Mouse (Mus musculus) heart, postnatal 4 days (tissue): Measurements from ENCODE around the gene Focad. TPM values are rescaled to one million over a fixed set of nuclear protein-coding genes. Genes with fewer than 3 reads are reported as not detected.
A peak's percentile ranks its signal among the peaks of the same experiment; 100 is the strongest.
"Not testable (repeated sequence)": the region's sequence is repeated elsewhere in the genome, so short reads cannot be mapped to it uniquely, and the experiment has no call there.

Source experiments
- DNase-seq: peaks from one replicate; pipeline ENCODE4 v3.0.0; 2021
- total RNA-seq, 2 experiments: library from RNA; stranded (reverse); gene quantifications; 2 replicates each; pipeline ENCODE4 v1.2.3; 2021

Focad gene
- total RNA-seq, 2 experiments from 2014 or later, result 15.0 to 18.3 TPM

- no peak for DNase-seq
Observed at GRCm38 (mm10) chr4:88308342-88309116, 214.1 kb downstream of the Focad start.

- DNase-seq, result peak; percentile 43
Observed at GRCm38 (mm10) chr4:88309676-88310075, 215.2 kb downstream of the Focad start.

DNA sequence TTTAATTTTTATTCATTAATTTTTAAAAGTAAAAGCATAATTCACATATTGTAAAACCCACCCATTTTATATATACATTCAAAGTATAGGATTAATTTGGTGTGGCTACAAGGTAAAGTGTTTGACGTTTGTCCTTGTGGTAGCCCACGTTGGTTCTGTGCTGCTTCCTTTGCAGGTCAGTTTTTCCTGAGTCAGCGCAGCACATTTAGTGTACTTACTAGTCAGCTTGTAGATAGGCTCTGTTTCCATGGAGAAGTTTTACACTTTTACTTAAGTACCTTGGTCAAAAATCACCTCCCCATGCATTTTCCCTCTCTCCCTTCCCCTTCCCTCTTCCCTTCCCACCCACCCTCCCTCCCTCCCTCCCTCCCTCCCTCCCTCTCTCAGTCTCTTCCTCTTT is 220.5 kb downstream of the Focad start:
- no peak for DNase-seq

GRCm38 (mm10) chr4:88320067-88320466 is 225.6 kb downstream of the Focad start:
- DNase-seq, result no peak

- no peak for DNase-seq
Observed at GRCm38 (mm10) chr4:88325392-88325791, 231.0 kb downstream of the Focad start.

- DNase-seq, result no peak
Observed at GRCm38 (mm10) chr4:88334533-88334932, 240.1 kb downstream of the Focad start.

GRCm38 (mm10) chr4:88336753-88337152 is 242.3 kb downstream of the Focad start:
- no peak for DNase-seq

GRCm38 (mm10) chr4:88337365-88337764 is 242.9 kb downstream of the Focad start:
- no peak for DNase-seq

- DNase-seq, result no peak
Observed at GRCm38 (mm10) chr4:88338130-88338529, 243.7 kb downstream of the Focad start.

DNA sequence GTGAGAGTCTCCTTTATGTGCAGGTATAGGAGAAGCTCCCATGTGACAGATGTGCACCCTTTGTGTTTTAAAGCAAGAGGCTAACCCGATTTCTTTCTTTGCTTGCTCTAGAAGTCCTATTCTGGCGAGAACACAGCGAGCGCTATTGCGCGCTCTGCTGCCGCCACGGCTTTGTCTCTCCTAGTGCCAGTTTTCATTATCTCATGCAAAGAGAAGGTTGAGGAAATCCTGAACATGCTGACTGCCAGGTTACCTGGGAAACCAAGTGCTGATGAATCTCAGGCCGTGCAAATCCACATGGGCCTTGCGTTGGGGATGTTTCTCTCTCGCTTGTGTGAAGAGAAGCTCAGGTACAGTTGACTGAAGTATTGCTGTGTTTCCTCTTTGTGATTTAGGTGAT is 250.0 kb downstream of the Focad start:
- DNase-seq, result no peak

GRCm38 (mm10) chr4:88345065-88345464 is 250.6 kb downstream of the Focad start:
- no peak for DNase-seq

- DNase-seq, result no peak
Observed at GRCm38 (mm10) chr4:88345938-88346337, 251.5 kb downstream of the Focad start.

DNA sequence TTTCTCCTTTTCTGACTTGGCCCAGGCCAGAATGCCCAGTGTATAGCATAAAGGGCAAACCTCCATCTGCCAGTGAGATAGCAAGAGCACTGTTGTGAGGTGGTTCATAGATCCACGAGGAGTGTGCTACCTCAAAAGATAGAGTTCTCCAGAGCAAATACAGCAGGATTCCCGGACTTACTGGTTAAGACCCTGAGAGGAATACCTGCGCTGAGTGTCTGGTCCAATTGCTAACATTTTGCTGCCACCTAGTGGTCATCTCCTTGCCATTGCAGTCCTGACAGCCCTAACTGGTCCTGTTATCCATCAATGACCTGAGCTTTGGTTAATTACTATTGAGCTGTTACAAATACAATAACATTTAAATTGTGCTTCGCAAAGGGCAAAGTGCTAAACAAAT is 256.5 kb downstream of the Focad start:
- peak; percentile 64 for DNase-seq

DNA sequence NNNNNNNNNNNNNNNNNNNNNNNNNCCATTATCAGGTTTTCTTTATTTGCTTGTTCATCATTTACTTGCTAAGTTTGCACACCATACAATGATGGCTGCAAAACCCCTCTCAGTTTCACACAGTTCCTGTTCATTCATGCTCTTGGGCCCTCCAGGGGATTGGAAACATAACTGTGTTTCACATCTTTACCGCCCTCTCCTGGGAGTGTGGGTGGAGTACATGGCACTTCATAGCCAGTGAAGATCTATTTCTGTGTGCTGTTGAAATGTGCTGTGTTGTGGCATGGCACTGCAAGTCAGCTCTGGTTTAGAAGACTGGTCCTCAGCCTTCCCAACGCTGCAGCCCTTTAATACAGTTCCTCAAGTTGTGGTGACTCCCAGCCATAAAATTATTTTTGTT is 262.2 kb downstream of the Focad start:
- peak; percentile 34 for DNase-seq

GRCm38 (mm10) chr4:88357431-88357830 is 263.0 kb downstream of the Focad start:
- DNase-seq, result no peak

GRCm38 (mm10) chr4:88369951-88370350 is 275.5 kb downstream of the Focad start:
- no peak for DNase-seq

GRCm38 (mm10) chr4:88370819-88371218 is 276.4 kb downstream of the Focad start:
- DNase-seq, result no peak

- no peak for DNase-seq
Observed at GRCm38 (mm10) chr4:88372293-88373224, 278.1 kb downstream of the Focad start.

- no peak for DNase-seq
Observed at GRCm38 (mm10) chr4:88390036-88390435, 295.6 kb downstream of the Focad start.

- not testable (repeated sequence) for DNase-seq
Observed at GRCm38 (mm10) chr4:88390596-88390995, 296.2 kb downstream of the Focad start.

DNA sequence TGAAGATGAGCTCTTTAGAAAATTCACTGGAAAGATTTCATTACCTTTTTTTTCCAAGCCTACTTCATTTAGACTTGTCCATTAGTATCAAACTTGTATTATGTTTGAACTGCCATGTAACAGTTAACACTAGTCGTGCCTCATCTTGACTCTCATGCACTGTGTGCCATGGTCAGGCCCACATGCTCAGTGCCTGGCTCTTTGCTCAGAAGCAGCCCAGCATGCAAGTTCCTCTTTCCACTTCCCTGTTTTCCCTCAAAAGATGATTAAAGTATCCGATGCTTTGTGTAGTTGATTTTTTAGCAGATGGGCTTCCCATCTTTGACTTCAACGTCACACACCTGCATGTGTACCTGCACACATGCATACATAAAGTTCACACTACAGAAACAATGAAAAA is 301.3 kb downstream of the Focad start:
- no peak for DNase-seq

GRCm38 (mm10) chr4:88396995-88397521 is 302.6 kb downstream of the Focad start:
- no peak for DNase-seq

- DNase-seq, result no peak
Observed at GRCm38 (mm10) chr4:88400302-88400991, 306.0 kb downstream of the Focad start.
